Mouse (Mus musculus) cerebellum, adult 2 months (tissue): ENCODE results near the gene Flnb.

Experiments
- CTCF ChIP-seq: fragments of 200-500 bp; IDR thresholded peaks from 2 replicates; pipeline ENCODE4 v1.5.1; 2011; ENCODE audit warnings: low read depth, mild to moderate bottlenecking, control low read depth, low read length, moderate library complexity, borderline replicate concordance; ENCODE audit not compliant: insufficient read depth
- POLR2A ChIP-seq: fragments of 200-500 bp; IDR thresholded peaks from 2 replicates; pipeline ENCODE4 v1.6.1; 2011; ENCODE audit warnings: low read length, control low read depth, borderline replicate concordance; ENCODE audit not compliant: insufficient read depth

- no peak for TF ChIP-seq CTCF
- no peak for TF ChIP-seq POLR2A
These were observed 96.7 kb downstream of the Flnb start for GRCm38 (mm10) chr14:7914461-7914860.
